Mouse (Mus musculus): ENCODE measurements around the gene Relch. TPM values are rescaled to one million over a fixed set of nuclear protein-coding genes. Genes with fewer than 3 reads are reported as not detected.

Relch gene
- total and polyA plus RNA-seq, 2 experiments from 2014 or later: 41.1 to 85.8 TPM

GRCm38 (mm10) chr1:105794670-105795069 lies 131.0 kb downstream of the Relch start:
- DNase-seq (no peak), ATAC-seq (no peak)
- H3K27ac ChIP-seq (ENCODE audit: low read depth, low read length): no peak overlapping the region
- no peaks in the 10 kb centered on the region for H3K36me3 ChIP-seq (ENCODE audit: insufficient read depth)
- H3K9me3 ChIP-seq (ENCODE audit: low read length): no peaks in the 10 kb centered on the region
- WGBS: 80% methylated on average over 6 of the region's 6 CpGs
- no peaks in the 10 kb centered on the region for H3K4me1 ChIP-seq (ENCODE audit: insufficient read depth)
- H3K4me2 ChIP-seq (ENCODE audit: low read depth): no peak overlapping the region
- H3K4me3 ChIP-seq (ENCODE audit: low read depth, low read length): no peak overlapping the region
- H3K27me3 ChIP-seq (ENCODE audit: insufficient read depth, low read length): no peaks in the 10 kb centered on the region
- no peak overlapping the region for H3K9ac ChIP-seq
- no peak for TF ChIP-seq CTCF (IDR thresholded peaks at IDR 0.05; ENCODE audit: low read depth)

- no peak for DNase-seq
- Histone ChIP-seq H3K36me3 (ENCODE audit: insufficient read depth) (no peaks in the 10 kb centered on the region), H3K4me2 (ENCODE audit: low read depth) (no peak overlapping the region), H3K27me3 (ENCODE audit: insufficient read depth, low read length) (no peaks in the 10 kb centered on the region), H3K4me1 (ENCODE audit: insufficient read depth) (no peaks in the 10 kb centered on the region), H3K4me3 (ENCODE audit: low read depth, low read length) (no peak overlapping the region), H3K9ac (no peak overlapping the region), H3K9me3 (ENCODE audit: low read length) (no peaks in the 10 kb centered on the region), H3K27ac (ENCODE audit: low read depth, low read length) (no peak overlapping the region)
- ATAC-seq: no peak
- TF ChIP-seq CTCF (IDR thresholded peaks at IDR 0.05; ENCODE audit: low read depth): no peak
- WGBS: 83% methylated on average over 4 of the region's 4 CpGs
These were observed 132.0 kb downstream of the Relch start for GRCm38 (mm10) chr1:105795705-105796104.

- Histone ChIP-seq H3K27me3 (ENCODE audit: insufficient read depth, low read length) (no peaks in the 10 kb centered on the region), H3K4me3 (ENCODE audit: low read depth, low read length) (no peak overlapping the region), H3K4me2 (ENCODE audit: low read depth) (no peak overlapping the region), H3K9me3 (ENCODE audit: low read length) (no peaks in the 10 kb centered on the region), H3K4me1 (ENCODE audit: insufficient read depth) (no peaks in the 10 kb centered on the region), H3K27ac (ENCODE audit: low read depth, low read length) (no peak overlapping the region), H3K9ac (no peak overlapping the region), H3K36me3 (ENCODE audit: insufficient read depth) (no peaks in the 10 kb centered on the region)
- no peak for TF ChIP-seq CTCF (IDR thresholded peaks at IDR 0.05; ENCODE audit: low read depth)
- WGBS: 87% methylated on average over 6 of the region's 6 CpGs
- no peak for DNase-seq
- no peak for ATAC-seq
These were observed 136.9 kb downstream of the Relch start for GRCm38 (mm10) chr1:105800570-105800969.

GRCm38 (mm10) chr1:105801252-105801651 lies 137.6 kb downstream of the Relch start:
- H3K27me3 ChIP-seq (ENCODE audit: insufficient read depth, low read length): no peaks in the 10 kb centered on the region
- H3K9me3 ChIP-seq (ENCODE audit: low read length): no peaks in the 10 kb centered on the region
- no peak overlapping the region for H3K4me3 ChIP-seq (ENCODE audit: low read depth, low read length)
- ATAC-seq: no peak
- H3K9ac ChIP-seq: no peak overlapping the region
- TF ChIP-seq CTCF (IDR thresholded peaks at IDR 0.05; ENCODE audit: low read depth): no peak
- no peaks in the 10 kb centered on the region for H3K4me1 ChIP-seq (ENCODE audit: insufficient read depth)
- no peak overlapping the region for H3K4me2 ChIP-seq (ENCODE audit: low read depth)
- DNase-seq: no peak
- H3K27ac ChIP-seq (ENCODE audit: low read depth, low read length): no peak overlapping the region
- no peaks in the 10 kb centered on the region for H3K36me3 ChIP-seq (ENCODE audit: insufficient read depth)

- H3K36me3 ChIP-seq (ENCODE audit: insufficient read depth): no peaks in the 10 kb centered on the region
- no peak overlapping the region for H3K9ac ChIP-seq
- DNase-seq (no peak), ATAC-seq (no peak)
- no peaks in the 10 kb centered on the region for H3K27me3 ChIP-seq (ENCODE audit: insufficient read depth, low read length)
- H3K27ac ChIP-seq (ENCODE audit: low read depth, low read length): no peak overlapping the region
- no peaks in the 10 kb centered on the region for H3K4me1 ChIP-seq (ENCODE audit: insufficient read depth)
- TF ChIP-seq CTCF (IDR thresholded peaks at IDR 0.05; ENCODE audit: low read depth): no peak
- H3K4me2 ChIP-seq (ENCODE audit: low read depth): no peak overlapping the region
- H3K4me3 ChIP-seq (ENCODE audit: low read depth, low read length): no peak overlapping the region
- WGBS: 80% methylated on average over 6 of the region's 6 CpGs
- H3K9me3 ChIP-seq (ENCODE audit: low read length): no peaks in the 10 kb centered on the region
These were observed 139.3 kb downstream of the Relch start for GRCm38 (mm10) chr1:105802941-105803340.

- Histone ChIP-seq H3K4me1 (ENCODE audit: insufficient read depth) (no peaks in the 10 kb centered on the region), H3K9me3 (ENCODE audit: low read length) (no peaks in the 10 kb centered on the region), H3K9ac (no peak overlapping the region), H3K27ac (ENCODE audit: low read depth, low read length) (no peak overlapping the region), H3K4me3 (ENCODE audit: low read depth, low read length) (no peak overlapping the region), H3K4me2 (ENCODE audit: low read depth) (no peak overlapping the region), H3K27me3 (ENCODE audit: insufficient read depth, low read length) (no peaks in the 10 kb centered on the region), H3K36me3 (ENCODE audit: insufficient read depth) (no peaks in the 10 kb centered on the region)
- WGBS: 77% methylated on average over 3 of the region's 3 CpGs
- TF ChIP-seq CTCF (IDR thresholded peaks at IDR 0.05; ENCODE audit: low read depth): no peak
- DNase-seq: no peak
- ATAC-seq: no peak
These were observed 140.6 kb downstream of the Relch start for GRCm38 (mm10) chr1:105804285-105804684.

Other genes starting within 250 kb of the Relch start
- gene Pign, start 184 bp upstream of the Relch start, total RNA-seq (2014; rRNA removed): 21.5 and 22.8 TPM in 2 replicates
- 3.0 and 5.8 TPM in 2 replicates for gene Pign, start 184 bp upstream of the Relch start, polyA plus RNA-seq (2015; fragmentation: Nextera tagmentation; extraction: Ambion mirVana)
- gene Tnfrsf11a, start 116.9 kb downstream of the Relch start, total RNA-seq (2014; rRNA removed): 2.2 and 2.3 TPM in 2 replicates
- 0.62 and 0.77 TPM in 2 replicates for gene Tnfrsf11a, start 116.9 kb downstream of the Relch start, polyA plus RNA-seq (2015; fragmentation: Nextera tagmentation; extraction: Ambion mirVana)